13 mouse cellular contexts compared by ENCODE assay signal in genomic region chr11:57030448-57030847, GRCm38 (mm10). TPM values are rescaled to one million over a fixed set of nuclear protein-coding genes. Genes with fewer than 3 reads are reported as not detected.
DNase-seq lines count a peak whose midpoint lies in the region; TF ChIP-seq lines count a peak whose summit lies in the region.
"Had no signal": no experiment of that assay in that cellular context is flagged by ENCODE, and none has a peak within 500 bp of the region (broad histone marks: within the 10 kb centered on the region; RNA-seq: fewer than 3 reads in every experiment).

No protein-coding gene starts in this region.

- no peak for TF ChIP-seq CTCF in left cerebral cortex, adult 2 months (IDR thresholded peaks at IDR 0.05)

- peak; percentile 82 to 87 for DNase-seq in frontal cortex, adult 2 months (ENCODE audit: extremely low spot score in 1 of 2, low spot score in 1 of 2)
- no peak for DNase-seq in frontal cortex, postnatal 10 days (ENCODE audit: low spot score in 2 of 2)
- DNase-seq in brain, adult 2 months (ENCODE audit: low read depth, low spot score), result peak; percentile 91
- DNase-seq in cerebellum, postnatal 10 days, result peak; percentile 90 to 91
- peak in 1 of 2 experiments; percentile 64 for DNase-seq in left cerebral cortex, adult 2 months (ENCODE audit: extremely low spot score in 1 of 2, low spot score in 2 of 2)
- DNase-seq in kidney, adult 9 months, result no peak
- no peak for DNase-seq in ovary, adult 18-20 months (ENCODE audit: low spot score)
- no peak for DNase-seq in adrenal gland, adult 8-10 months
- DNase-seq: B cell, adult 2 months; gastrocnemius, postnatal 36 days had no signal

- intact Hi-C loops in left cerebral cortex, adult 2 months (cut with DNase I), result loop anchor here (5.0 kb wide), 1 partner anchor 242 kb away; no protein-coding TSS in a partner anchor

- H3K4me3 ChIP-seq in left cerebral cortex, adult 2 months, result no peak overlapping the region
- H3K4me3 ChIP-seq: embryonic facial prominence, embryonic 15.5 days had no signal

- H3K27ac ChIP-seq in left cerebral cortex, adult 2 months, result peak overlapping the region; percentile 66
- H3K27ac ChIP-seq: embryonic facial prominence, embryonic 15.5 days; liver, embryonic 14.5 days had no signal

RNA-seq across cellular contexts. Expression of gene Gria1, which starts 19.3 kb away (rescaled TPM):
- polyA plus RNA-seq in frontal cortex, adult 2 months (2012; rRNA removed), result 167 and 179 TPM in 2 replicates
- total RNA-seq in left cerebral cortex, adult 2 months (2021), result 100 to 1,000 TPM; 225 to 245 TPM
- under 1 TPM; 0.34 to 0.91 (median 0.65) TPM for total RNA-seq in adrenal gland, adult 8-10 months (2022)
- total RNA-seq: megakaryocyte, adult 5-6 weeks had no signal

Comparison
In these comparisons a context has a peak if more than half of its experiments do, and no peak if none do; other contexts are left out.
1. DNase-seq: peak in frontal cortex, adult 2 months (2 of 2), brain, adult 2 months (single experiment) and cerebellum, postnatal 10 days (2 of 2); none in frontal cortex, postnatal 10 days (0 of 2), kidney, adult 9 months (single experiment), ovary, adult 18-20 months (single experiment) and adrenal gland, adult 8-10 months (single experiment).
2. RNA of gene Gria1, which starts 19.3 kb away (total RNA-seq): 225 to 245 TPM in left cerebral cortex, adult 2 months; 0.34 to 0.91 TPM in adrenal gland, adult 8-10 months; every median in the first group is over 100 times any median in the second.